Mouse (Mus musculus) hindbrain, embryonic 14.5 days (tissue): ENCODE measurements at regions not wholly inside any gene's neighbourhood (a gene's known extent, or its start where the extent isn't known, plus 50 kb on each side); places are given as distances from the start of the nearest gene placed in this dataset.

ENCODE experiments used
- ATAC-seq: fragments of 200-750 bp; cut with Nextera tagmentation; 2 replicates; pipeline ENCODE4 v1.8.0; 2017; ENCODE audit warnings: moderate number of reproducible peaks, mild to moderate bottlenecking, moderate TSS enrichment, moderate library complexity; ENCODE audit not compliant: low FRiP score
- DNase-seq: peaks from one replicate; pipeline ENCODE4 v3.0.0-alpha.2; 2015; ENCODE audit warnings: low spot score
- H3K27ac ChIP-seq: fragments of 300-500 bp; sonication (generic); 2 replicates; pipeline ENCODE4 v1.5.1; 2014; ENCODE audit warnings: mild to moderate bottlenecking, moderate library complexity
- H3K27me3 ChIP-seq: fragments of 300-500 bp; sonication (generic); 2 replicates; pipeline ENCODE4 v1.6.1; 2014; ENCODE audit warnings: mild to moderate bottlenecking, low read length, mixed read lengths; ENCODE audit not compliant: control insufficient read depth, insufficient read depth
- H3K36me3 ChIP-seq: fragments of 300-500 bp; sonication (generic); replicated peaks from 2 replicates; pipeline ENCODE4 v1.6.1; 2014; ENCODE audit not compliant: control insufficient read depth, insufficient read depth
- H3K4me1 ChIP-seq: fragments of 300-500 bp; sonication (generic); replicated peaks from 2 replicates; pipeline ENCODE4 v1.6.1; 2014; ENCODE audit warnings: antibody characterized with exemption, low read length, mixed read lengths; ENCODE audit not compliant: control insufficient read depth, insufficient read depth
- H3K4me2 ChIP-seq: fragments of 300-500 bp; sonication (generic); replicated peaks from 2 replicates; pipeline ENCODE4 v1.6.1; 2014; ENCODE audit warnings: mild to moderate bottlenecking, moderate library complexity
- H3K4me3 ChIP-seq: fragments of 300-500 bp; sonication (generic); replicated peaks from 2 replicates; pipeline ENCODE4 v1.5.1; 2014; ENCODE audit warnings: mild to moderate bottlenecking, low read length
- H3K9ac ChIP-seq: fragments of 300-500 bp; sonication (generic); 2 replicates; pipeline ENCODE4 v1.6.1; 2014
- H3K9me3 ChIP-seq: fragments of 300-500 bp; sonication (generic); 2 replicates; pipeline ENCODE4 v1.6.1; 2016; ENCODE audit warnings: low read length; ENCODE audit not compliant: control insufficient read depth
- WGBS: fragments of 180-500 bp; shearing (Covaris S2); extraction: QIAGEN DNeasy Blood & Tissue Kit; methylation state at CpG from one replicate; pipeline ENCODE4 v1.1.7; 2014; 5-methylcytosine and 5-hydroxymethylcytosine counted together

- H3K4me3 ChIP-seq: no peak overlapping the region
- H3K27ac ChIP-seq: no peak overlapping the region
- H3K36me3 ChIP-seq: no peaks in the 10 kb centered on the region
- DNase-seq (no peak), ATAC-seq (no peak)
- no peaks in the 10 kb centered on the region for H3K27me3 ChIP-seq
- H3K4me1 ChIP-seq: no peaks in the 10 kb centered on the region
- no peaks in the 10 kb centered on the region for H3K9me3 ChIP-seq
- H3K4me2 ChIP-seq: no peak overlapping the region
- no peak overlapping the region for H3K9ac ChIP-seq
Measured at GRCm38 (mm10) chr15:63288534-63288933, 556.4 kb downstream of the Gsdmc2 start.

GRCm38 (mm10) chr15:63286026-63286425, 559.0 kb downstream of the Gsdmc2 start:
- Histone ChIP-seq H3K4me2 (no peak overlapping the region), H3K27me3 (no peaks in the 10 kb centered on the region), H3K27ac (no peak overlapping the region), H3K36me3 (no peaks in the 10 kb centered on the region), H3K4me3 (no peak overlapping the region), H3K9me3 (no peaks in the 10 kb centered on the region), H3K9ac (no peak overlapping the region), H3K4me1 (no peaks in the 10 kb centered on the region)
- no peak for ATAC-seq
- no peak for DNase-seq
- 87% methylated on average over 1 of the region's 1 CpGs for WGBS

GRCm38 (mm10) chr15:63270381-63270780, 574.6 kb downstream of the Gsdmc2 start:
- Histone ChIP-seq H3K4me3 (no peak overlapping the region), H3K4me2 (no peak overlapping the region), H3K9ac (no peak overlapping the region), H3K4me1 (no peaks in the 10 kb centered on the region), H3K27ac (no peak overlapping the region), H3K9me3 (no peaks in the 10 kb centered on the region), H3K36me3 (no peaks in the 10 kb centered on the region), H3K27me3 (no peaks in the 10 kb centered on the region)
- ATAC-seq (no peak), DNase-seq (no peak)
- 99% methylated on average over 2 of the region's 2 CpGs for WGBS

GRCm38 (mm10) chr15:63265845-63266244, 579.1 kb downstream of the Gsdmc2 start:
- 100% methylated on average over 1 of the region's 1 CpGs for WGBS
- DNase-seq (no peak), ATAC-seq (no peak)
- Histone ChIP-seq H3K27ac (no peak overlapping the region), H3K9ac (no peak overlapping the region), H3K4me1 (no peaks in the 10 kb centered on the region), H3K27me3 (no peaks in the 10 kb centered on the region), H3K4me2 (no peak overlapping the region), H3K36me3 (no peaks in the 10 kb centered on the region), H3K4me3 (no peak overlapping the region), H3K9me3 (no peaks in the 10 kb centered on the region)

DNA sequence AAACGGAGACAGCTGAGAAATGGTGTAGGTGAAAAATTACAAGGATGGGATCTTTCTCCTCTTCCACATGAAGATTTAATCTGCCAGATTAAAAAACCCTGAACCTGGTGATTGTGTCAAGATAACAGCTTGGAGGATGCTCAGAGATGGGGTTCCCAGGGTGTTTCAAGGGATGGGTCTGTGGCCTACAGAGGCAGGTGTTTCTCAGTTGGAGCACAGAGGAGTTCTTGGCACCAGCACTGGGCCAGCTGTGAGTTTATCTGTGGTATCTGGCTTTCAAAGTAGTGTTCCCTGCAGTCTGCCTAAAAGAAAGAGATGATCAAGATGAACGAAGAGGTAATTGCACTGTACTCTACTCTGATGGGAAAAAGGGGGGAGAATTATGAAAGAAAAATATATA, 589.2 kb downstream of the Gsdmc2 start:
- Histone ChIP-seq H3K36me3 (no peaks in the 10 kb centered on the region), H3K4me1 (no peaks in the 10 kb centered on the region), H3K9me3 (no peaks in the 10 kb centered on the region), H3K9ac (no peak overlapping the region), H3K27me3 (no peaks in the 10 kb centered on the region), H3K4me2 (no peak overlapping the region), H3K27ac (no peak overlapping the region), H3K4me3 (no peak overlapping the region)
- DNase-seq: no peak
- ATAC-seq: no peak
- 85% methylated on average over 2 of the region's 2 CpGs for WGBS

GRCm38 (mm10) chr15:63252781-63253340, 592.1 kb downstream of the Gsdmc2 start:
- no peak overlapping the region for H3K4me2 ChIP-seq
- H3K9ac ChIP-seq: no peak overlapping the region
- no peaks in the 10 kb centered on the region for H3K9me3 ChIP-seq
- no peak for DNase-seq
- WGBS: 93% methylated on average over 1 of the region's 1 CpGs
- H3K4me1 ChIP-seq: no peaks in the 10 kb centered on the region
- no peak for ATAC-seq
- H3K27ac ChIP-seq: no peak overlapping the region
- no peak overlapping the region for H3K4me3 ChIP-seq
- H3K27me3 ChIP-seq: no peaks in the 10 kb centered on the region
- no peaks in the 10 kb centered on the region for H3K36me3 ChIP-seq

DNA sequence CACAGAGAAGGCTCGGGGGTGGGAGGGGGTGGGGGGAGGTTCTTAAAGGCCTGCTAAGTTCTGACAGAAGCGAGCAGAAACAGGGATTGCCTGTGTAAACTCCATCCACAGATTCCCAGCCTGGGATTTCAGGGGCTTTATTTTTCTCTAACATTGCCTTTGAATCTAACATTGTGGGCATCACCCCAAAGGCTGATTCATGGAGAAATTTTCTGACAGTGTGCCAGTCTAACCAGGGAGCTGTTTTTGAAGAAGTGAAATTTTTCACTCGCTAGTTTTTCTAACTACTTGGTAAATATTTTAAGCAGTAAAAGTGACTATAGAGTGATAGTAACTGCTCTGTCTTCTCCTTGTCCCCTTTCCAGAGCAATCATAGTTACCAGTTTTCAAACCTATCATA, 606.4 kb downstream of the Gsdmc2 start:
- Histone ChIP-seq H3K4me3 (no peak overlapping the region), H3K4me2 (no peak overlapping the region), H3K36me3 (no peaks in the 10 kb centered on the region), H3K9me3 (no peaks in the 10 kb centered on the region), H3K27ac (no peak overlapping the region), H3K4me1 (no peaks in the 10 kb centered on the region), H3K9ac (no peak overlapping the region), H3K27me3 (no peaks in the 10 kb centered on the region)
- DNase-seq (no peak), ATAC-seq (no peak)
- 70% methylated on average over 3 of the region's 3 CpGs for WGBS

DNA sequence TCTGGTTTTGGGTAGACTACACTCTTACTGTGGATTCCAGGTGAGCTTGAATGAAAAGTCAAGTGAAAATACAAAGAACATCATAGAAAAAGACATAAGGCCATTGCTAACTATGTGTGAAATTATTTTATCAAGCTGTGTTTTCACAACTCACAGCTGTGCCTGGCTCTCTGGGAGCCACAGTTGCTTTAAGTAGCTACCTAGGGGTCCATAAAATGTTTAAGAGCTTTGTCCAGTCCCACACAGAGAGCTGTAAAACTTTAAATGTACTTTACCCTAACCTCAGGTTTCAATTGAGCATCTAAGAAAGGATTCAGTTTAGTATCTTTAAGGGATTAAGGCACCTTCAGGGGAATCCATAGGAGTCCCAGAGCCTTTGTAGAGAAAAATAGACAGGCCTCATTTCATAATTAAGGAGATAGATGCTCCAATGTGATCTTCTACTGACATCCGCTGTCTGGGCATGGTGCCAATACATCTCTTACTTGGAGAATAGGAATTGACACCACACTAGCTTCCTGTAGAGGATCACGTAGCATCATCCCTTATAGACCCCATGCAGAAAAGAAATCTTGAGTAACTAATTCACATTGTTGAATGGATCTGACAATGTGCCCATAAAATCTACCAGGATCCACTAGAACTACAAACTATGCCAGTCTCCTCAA, 626.5 kb downstream of the Gsdmc2 start:
- H3K4me2 ChIP-seq: no peak overlapping the region
- H3K9ac ChIP-seq: no peak overlapping the region
- WGBS: 61% methylated on average over 2 of the region's 2 CpGs
- no peak for ATAC-seq
- H3K36me3 ChIP-seq: no peaks in the 10 kb centered on the region
- no peak overlapping the region for H3K4me3 ChIP-seq
- no peak for DNase-seq
- H3K27me3 ChIP-seq: no peaks in the 10 kb centered on the region
- H3K27ac ChIP-seq: no peak overlapping the region
- no peaks in the 10 kb centered on the region for H3K9me3 ChIP-seq
- H3K4me1 ChIP-seq: no peaks in the 10 kb centered on the region

- DNase-seq: no peak
- Histone ChIP-seq H3K27me3 (no peaks in the 10 kb centered on the region), H3K27ac (no peak overlapping the region), H3K36me3 (no peaks in the 10 kb centered on the region), H3K4me1 (no peaks in the 10 kb centered on the region), H3K9ac (no peak overlapping the region), H3K9me3 (no peaks in the 10 kb centered on the region), H3K4me3 (no peak overlapping the region), H3K4me2 (no peak overlapping the region)
- WGBS: 81% methylated on average over 1 of the region's 1 CpGs
- no peak for ATAC-seq
Measured at GRCm38 (mm10) chr15:63205150-63205549, 639.8 kb downstream of the Gsdmc2 start.

- ATAC-seq (no peak), DNase-seq (no peak)
- Histone ChIP-seq H3K27ac (no peak overlapping the region), H3K9me3 (no peaks in the 10 kb centered on the region), H3K4me2 (no peak overlapping the region), H3K4me3 (no peak overlapping the region), H3K36me3 (no peaks in the 10 kb centered on the region), H3K4me1 (no peaks in the 10 kb centered on the region), H3K27me3 (no peaks in the 10 kb centered on the region), H3K9ac (no peak overlapping the region)
- 89% methylated on average over 2 of the region's 2 CpGs for WGBS
Measured at GRCm38 (mm10) chr15:63195031-63195430, 649.9 kb downstream of the Gsdmc2 start.
